Mouse (Mus musculus): ENCODE measurements at regions not wholly inside any gene's neighbourhood (a gene's known extent, or its start where the extent isn't known, plus 50 kb on each side); places are given as distances from the start of the nearest gene placed in this dataset.
"Not testable (repeated sequence)": the region's sequence is repeated elsewhere in the genome, so short reads cannot be mapped to it uniquely, and the experiment has no call there.

GRCm38 (mm10) chr4:21464456-21464855 lies 221.3 kb downstream of the Prdm13 start:
- DNase-seq, result no peak

- no peak for DNase-seq
These were observed 244.5 kb downstream of the Prdm13 start for GRCm38 (mm10) chr4:21441274-21441673.

- no peak for DNase-seq
These were observed 249.1 kb downstream of the Prdm13 start for GRCm38 (mm10) chr4:21436710-21437109.

- DNase-seq, result no peak
These were observed 277.9 kb downstream of the Prdm13 start for GRCm38 (mm10) chr4:21407850-21408249.

GRCm38 (mm10) chr4:21369314-21369713 lies 316.4 kb downstream of the Prdm13 start:
- no peak for DNase-seq

GRCm38 (mm10) chr4:21368234-21369021 lies 317.3 kb downstream of the Prdm13 start:
- DNase-seq, result no peak

- no peak for DNase-seq
These were observed 364.0 kb downstream of the Prdm13 start for GRCm38 (mm10) chr4:21321769-21322168.

GRCm38 (mm10) chr4:21309239-21309638 lies 376.5 kb downstream of the Prdm13 start:
- not testable (repeated sequence) for DNase-seq

GRCm38 (mm10) chr4:21307476-21308011 lies 378.2 kb downstream of the Prdm13 start:
- no peak for DNase-seq

- no peak for DNase-seq
These were observed 385.6 kb downstream of the Prdm13 start for GRCm38 (mm10) chr4:21300141-21300540.

GRCm38 (mm10) chr4:21267302-21267701 lies 418.5 kb downstream of the Prdm13 start:
- DNase-seq, result no peak

GRCm38 (mm10) chr4:21266886-21267285 lies 418.9 kb downstream of the Prdm13 start:
- DNase-seq, result no peak

- DNase-seq, result no peak
These were observed 435.4 kb downstream of the Prdm13 start for GRCm38 (mm10) chr4:21250396-21250795.

- DNase-seq, result peak; percentile 3 to 8
These were observed 463.1 kb downstream of the Prdm13 start for GRCm38 (mm10) chr4:21222631-21223030.

- no peak for DNase-seq
These were observed 478.1 kb downstream of the Prdm13 start for GRCm38 (mm10) chr4:21207617-21208016.

GRCm38 (mm10) chr4:21195620-21196019 lies 490.1 kb downstream of the Prdm13 start:
- DNase-seq, result no peak

GRCm38 (mm10) chr4:21173789-21174188 lies 512.0 kb downstream of the Prdm13 start:
- no peak for DNase-seq

GRCm38 (mm10) chr4:21173019-21173418 lies 512.7 kb downstream of the Prdm13 start:
- no peak for DNase-seq

- DNase-seq, result no peak
These were observed 515.0 kb downstream of the Prdm13 start for GRCm38 (mm10) chr4:21170734-21171133.

GRCm38 (mm10) chr4:21162124-21162523 lies 523.6 kb downstream of the Prdm13 start:
- DNase-seq, result no peak

GRCm38 (mm10) chr4:21125892-21126291 lies 559.9 kb downstream of the Prdm13 start:
- no peak for DNase-seq

- no peak for DNase-seq
These were observed 590.0 kb downstream of the Prdm13 start for GRCm38 (mm10) chr4:21095741-21096140.

- DNase-seq, result no peak
These were observed 615.5 kb downstream of the Prdm13 start for GRCm38 (mm10) chr4:21070198-21070785.
